Mouse (Mus musculus): ENCODE results near the gene Shmt2. TPM values are rescaled to one million over a fixed set of nuclear protein-coding genes. Genes with fewer than 3 reads are reported as not detected.

Gene Shmt2
- total and polyA plus RNA-seq, 2 experiments from 2014 or later, result 32.8 to 39.8 TPM

- TF ChIP-seq CTCF (IDR thresholded peaks at IDR 0.05), result no peak
- Histone ChIP-seq H3K36me3 (ENCODE audit: insufficient read depth, low read length) (peaks cover 19% of the 10 kb centered on the region), H3K4me2 (ENCODE audit: low read depth, low read length, poor library complexity, severe bottlenecking) (0 out of 2 replicates have a peak overlapping the region, but pooled peaks have one; percentile 2), H3K4me3 (ENCODE audit: low read depth, low read length) (no peak overlapping the region), H3K27me3 (ENCODE audit: insufficient read depth, low read length) (no peaks in the 10 kb centered on the region), H3K4me1 (ENCODE audit: insufficient read depth, low read length) (peaks cover 19% of the 10 kb centered on the region), H3K9ac (replicated peaks; ENCODE audit: low read length, poor library complexity, severe bottlenecking) (no peak overlapping the region), H3K27ac (ENCODE audit: low read depth, low read length) (no peak overlapping the region), H3K9me3 (ENCODE audit: low read length) (no peaks in the 10 kb centered on the region)
- WGBS, result 15% methylated on average over 30 of the region's 30 CpGs
- DNase-seq (ENCODE audit: low spot score), result no peak
- ATAC-seq (ENCODE audit: low FRiP score), result no peak
Observed at GRCm38 (mm10) chr10:127516576-127517260, 5.5 kb downstream of the Shmt2 start.

- H3K9ac ChIP-seq (replicated peaks; ENCODE audit: low read length, poor library complexity, severe bottlenecking), result no peak overlapping the region
- H3K27me3 ChIP-seq (ENCODE audit: insufficient read depth, low read length), result no peaks in the 10 kb centered on the region
- H3K36me3 ChIP-seq (ENCODE audit: insufficient read depth, low read length), result peaks cover 19% of the 10 kb centered on the region
- no peak overlapping the region for H3K27ac ChIP-seq (ENCODE audit: low read depth, low read length)
- 0 out of 2 replicates have a peak overlapping the region, but pooled peaks have one; percentile 2 for H3K4me2 ChIP-seq (ENCODE audit: low read depth, low read length, poor library complexity, severe bottlenecking)
- DNase-seq (ENCODE audit: low spot score), result no peak
- TF ChIP-seq CTCF (IDR thresholded peaks at IDR 0.05), result no peak
- ATAC-seq (ENCODE audit: low FRiP score), result no peak
- WGBS, result 28% methylated on average over 8 of the region's 8 CpGs
- no peak overlapping the region for H3K4me3 ChIP-seq (ENCODE audit: low read depth, low read length)
- no peaks in the 10 kb centered on the region for H3K9me3 ChIP-seq (ENCODE audit: low read length)
- peaks cover 21% of the 10 kb centered on the region for H3K4me1 ChIP-seq (ENCODE audit: insufficient read depth, low read length)
Observed at GRCm38 (mm10) chr10:127515983-127516459, 6.2 kb downstream of the Shmt2 start.

GRCm38 (mm10) chr10:127515271-127515982 is 6.8 kb downstream of the Shmt2 start:
- WGBS, result 25% methylated on average over 9 of the region's 9 CpGs
- Histone ChIP-seq H3K9ac (replicated peaks; ENCODE audit: low read length, poor library complexity, severe bottlenecking) (no peak overlapping the region), H3K27me3 (ENCODE audit: insufficient read depth, low read length) (no peaks in the 10 kb centered on the region), H3K36me3 (ENCODE audit: insufficient read depth, low read length) (peaks cover 19% of the 10 kb centered on the region), H3K4me1 (ENCODE audit: insufficient read depth, low read length) (peaks cover 27% of the 10 kb centered on the region), H3K4me3 (ENCODE audit: low read depth, low read length) (no peak overlapping the region), H3K4me2 (ENCODE audit: low read depth, low read length, poor library complexity, severe bottlenecking) (peak overlapping the region; percentile 9; the same call in 1 of the 2 replicates), H3K9me3 (ENCODE audit: low read length) (no peaks in the 10 kb centered on the region), H3K27ac (ENCODE audit: low read depth, low read length) (no peak overlapping the region)
- ATAC-seq (ENCODE audit: low FRiP score) (no peak), DNase-seq (ENCODE audit: low spot score) (no peak)
- no peak for TF ChIP-seq CTCF (IDR thresholded peaks at IDR 0.05)

DNA sequence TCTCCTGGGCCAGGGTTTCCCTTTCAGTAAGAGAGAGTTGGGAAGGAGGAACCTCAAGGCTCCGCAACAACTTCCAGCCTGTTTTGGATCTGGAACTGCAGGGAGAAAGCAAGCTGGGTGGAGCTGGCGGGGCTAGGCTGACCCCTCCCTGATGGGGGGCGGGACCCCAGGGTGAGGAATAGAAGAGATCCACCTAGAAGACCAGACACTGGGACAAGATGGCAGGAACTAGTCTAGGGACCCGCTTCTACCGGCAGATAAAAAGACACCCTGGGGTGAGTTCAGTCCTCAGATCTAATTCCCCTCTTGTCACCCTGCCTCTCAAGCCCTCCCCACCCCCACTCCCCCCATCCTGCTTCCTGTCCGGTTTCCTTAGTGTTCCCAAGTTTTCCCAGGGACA is 7.5 kb downstream of the Shmt2 start, which contains the start of gene Ndufa4l2:
Gene Ndufa4l2 (plus strand): TSS at position 204 of the 400 bp plus-strand sequence.
- no peak within 1 kb of the TSS for H3K27ac ChIP-seq (ENCODE audit: low read depth, low read length)
- H3K27me3 ChIP-seq (ENCODE audit: insufficient read depth, low read length), result no peaks in the 10 kb centered on the region
- peaks cover 15% of the 10 kb centered on the region for H3K36me3 ChIP-seq (ENCODE audit: insufficient read depth, low read length)
- H3K4me3 ChIP-seq (ENCODE audit: low read depth, low read length), result 0 out of 2 replicates have a peak within 1 kb of the TSS, but pooled peaks have one; percentile 5
- 0 out of 2 replicates have a peak within 1 kb of the TSS, but pooled peaks have one; percentile 14 for H3K9ac ChIP-seq (replicated peaks; ENCODE audit: low read length, poor library complexity, severe bottlenecking)
- DNase-seq (ENCODE audit: low spot score), result no peak
- peaks cover 33% of the 10 kb centered on the region for H3K4me1 ChIP-seq (ENCODE audit: insufficient read depth, low read length)
- no peak for ATAC-seq (ENCODE audit: low FRiP score)
- no peaks in the 10 kb centered on the region for H3K9me3 ChIP-seq (ENCODE audit: low read length)
- H3K4me2 ChIP-seq (ENCODE audit: low read depth, low read length, poor library complexity, severe bottlenecking), result peak within 1 kb of the TSS; percentile 82
- WGBS, result 27% methylated on average over 6 of the region's 6 CpGs
- TF ChIP-seq CTCF (IDR thresholded peaks at IDR 0.05), result no peak

DNA sequence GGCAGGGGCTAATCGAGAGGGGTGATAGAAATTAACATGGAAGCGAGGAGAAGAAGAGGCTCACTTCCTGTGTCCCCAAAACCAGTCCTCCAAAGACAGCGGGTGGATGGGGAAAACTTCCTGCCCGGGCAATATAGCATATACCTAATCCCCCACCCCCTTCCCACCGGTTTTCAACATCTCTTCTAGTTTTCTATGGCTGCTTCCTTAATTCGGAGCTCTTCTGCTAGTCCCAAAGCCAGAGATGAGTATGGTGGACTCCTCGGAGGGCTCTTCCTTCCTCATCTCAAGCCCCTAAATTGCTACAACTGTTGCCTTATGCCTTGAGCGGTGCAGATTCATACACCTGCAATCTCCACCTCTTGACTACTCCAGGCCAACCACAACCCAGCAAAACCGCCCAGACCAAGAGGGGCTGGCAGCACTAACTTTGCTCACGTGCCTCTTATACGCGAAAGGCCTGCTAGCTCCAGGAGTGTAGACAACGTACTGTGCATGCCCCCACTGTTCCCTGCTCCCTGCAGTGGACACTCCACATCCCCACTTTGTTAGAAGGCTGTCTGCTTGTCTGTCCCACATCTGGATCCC is 8.0 kb downstream of the Shmt2 start:
- Histone ChIP-seq H3K9me3 (ENCODE audit: low read length) (no peaks in the 10 kb centered on the region), H3K27me3 (ENCODE audit: insufficient read depth, low read length) (no peaks in the 10 kb centered on the region), H3K9ac (replicated peaks; ENCODE audit: low read length, poor library complexity, severe bottlenecking) (0 out of 2 replicates have a peak overlapping the region, but pooled peaks have one; percentile 14), H3K36me3 (ENCODE audit: insufficient read depth, low read length) (peaks cover 11% of the 10 kb centered on the region), H3K4me3 (ENCODE audit: low read depth, low read length) (0 out of 2 replicates have a peak overlapping the region, but pooled peaks have one; percentile 5), H3K4me2 (ENCODE audit: low read depth, low read length, poor library complexity, severe bottlenecking) (peak overlapping the region; percentile 82; the same call in 1 of the 2 replicates), H3K4me1 (ENCODE audit: insufficient read depth, low read length) (peaks cover 36% of the 10 kb centered on the region), H3K27ac (ENCODE audit: low read depth, low read length) (no peak overlapping the region)
- DNase-seq (ENCODE audit: low spot score), result no peak
- no peak for ATAC-seq (ENCODE audit: low FRiP score)
- 20% methylated on average over 13 of the region's 13 CpGs for WGBS
- TF ChIP-seq CTCF (IDR thresholded peaks at IDR 0.05), result no peak

Measured in midbrain, postnatal 0 days (tissue).